Mouse (Mus musculus) NIH3T3 (cell line): Measurements from ENCODE around the gene Gramd2.

ENCODE experiments used
- DNase-seq: peaks from one replicate; pipeline ENCODE4 v3.0.0-alpha.2; 2012; ENCODE audit warnings: low read depth

Gene Gramd2

GRCm38 (mm10) chr9:59668473-59668872, 11.5 kb upstream of the Gramd2 start:
- no peak for DNase-seq

GRCm38 (mm10) chr9:59669172-59669571, 10.8 kb upstream of the Gramd2 start:
- peak; percentile 49 for DNase-seq

GRCm38 (mm10) chr9:59672195-59672894, 7.6 kb upstream of the Gramd2 start:
- DNase-seq: peak; percentile 47

DNA sequence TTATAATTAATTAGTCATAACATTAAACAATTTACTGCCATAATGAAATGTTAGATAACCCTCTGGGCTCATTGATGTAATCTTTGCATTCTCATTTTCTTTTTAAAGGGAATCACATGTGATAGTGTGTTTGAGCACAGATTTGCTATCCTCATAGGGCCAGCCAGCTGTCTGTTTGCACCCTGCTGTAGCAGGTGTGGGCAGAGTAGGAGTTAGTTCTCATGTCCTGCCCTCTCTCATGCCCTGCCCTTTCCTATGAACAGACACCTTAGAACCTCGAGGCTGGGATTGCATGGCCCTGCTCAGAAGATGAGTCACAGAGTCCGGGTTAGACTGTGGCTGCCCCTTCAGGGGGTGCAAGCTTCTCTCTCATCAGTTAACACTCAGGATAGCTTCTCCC, 6.5 kb upstream of the Gramd2 start:
- no peak for DNase-seq

DNA sequence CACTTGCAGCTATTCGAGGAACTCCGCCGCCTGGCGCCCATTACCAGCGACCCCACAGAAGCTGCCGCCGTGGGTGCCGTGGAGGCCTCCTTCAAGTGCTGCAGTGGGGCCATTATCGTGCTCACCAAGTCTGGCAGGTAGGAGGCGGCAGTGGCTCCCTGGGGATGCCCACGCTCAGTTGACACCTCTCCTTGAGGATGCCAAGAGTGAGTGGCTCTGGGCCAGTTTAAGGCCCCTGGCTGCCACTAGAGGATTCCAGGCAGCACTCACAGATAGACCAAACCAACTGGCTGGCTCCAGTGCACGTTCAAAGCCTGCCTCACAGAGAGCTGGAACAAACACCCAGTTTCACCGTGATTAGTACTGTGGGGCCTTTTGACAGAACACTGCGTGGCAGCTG, 4.3 kb upstream of the Gramd2 start:
- DNase-seq: no peak

- DNase-seq: peak; percentile 62
Observed at GRCm38 (mm10) chr9:59678313-59678712, 1.6 kb upstream of the Gramd2 start.

- DNase-seq: no peak
Observed at GRCm38 (mm10) chr9:59680534-59680875, 561 bp downstream of the Gramd2 start.

- no peak for DNase-seq
Observed at GRCm38 (mm10) chr9:59684020-59684419, 4.1 kb downstream of the Gramd2 start.

GRCm38 (mm10) chr9:59687416-59688046, 7.6 kb downstream of the Gramd2 start:
- peak; percentile 73 for DNase-seq

- DNase-seq: peak; percentile 98
Observed at GRCm38 (mm10) chr9:59691635-59692094, 11.7 kb downstream of the Gramd2 start.

DNA sequence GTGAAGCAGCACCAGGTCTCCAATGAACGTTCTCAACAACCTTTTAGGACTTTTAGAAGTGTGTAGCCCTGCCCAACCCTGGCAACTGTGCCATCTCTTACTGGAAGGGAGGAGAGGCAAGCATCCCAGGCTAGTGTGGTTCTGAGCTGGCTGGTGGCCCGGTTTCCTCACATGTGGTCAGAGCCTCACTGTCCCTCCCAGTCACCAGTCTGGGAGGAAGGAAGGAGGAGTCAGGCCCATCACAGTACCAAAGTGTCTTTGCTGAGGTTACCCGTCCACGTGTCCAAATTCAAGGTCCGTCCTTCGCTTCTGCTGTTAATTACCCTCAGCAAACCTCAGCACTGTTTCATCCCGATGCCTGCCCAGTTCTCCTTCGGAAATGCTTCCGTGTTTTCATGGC, 12.2 kb downstream of the Gramd2 start:
- peak; percentile 90 for DNase-seq

GRCm38 (mm10) chr9:59694571-59695450, 14.9 kb downstream of the Gramd2 start:
- DNase-seq: peak; percentile 53

DNA sequence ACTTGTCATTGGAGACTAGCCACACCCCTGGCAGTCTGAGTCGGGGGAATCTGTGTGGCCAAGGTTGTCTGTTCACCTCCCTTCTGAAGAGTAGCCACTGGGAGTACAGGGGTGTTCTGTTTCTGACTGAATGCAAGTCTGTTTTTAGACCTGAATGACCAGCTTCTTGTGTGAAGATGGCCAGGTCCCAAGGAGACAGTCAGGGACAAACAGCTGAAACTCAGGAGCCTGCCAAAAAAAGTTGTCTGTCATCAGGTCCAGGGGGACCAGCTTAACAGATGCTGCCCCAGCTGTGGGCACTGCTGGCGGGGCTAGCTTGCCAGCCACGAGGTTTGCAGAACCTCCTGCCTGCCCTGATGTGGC, 15.5 kb downstream of the Gramd2 start:
- no peak for DNase-seq

GRCm38 (mm10) chr9:59696381-59696780, 16.4 kb downstream of the Gramd2 start:
- no peak for DNase-seq

DNA sequence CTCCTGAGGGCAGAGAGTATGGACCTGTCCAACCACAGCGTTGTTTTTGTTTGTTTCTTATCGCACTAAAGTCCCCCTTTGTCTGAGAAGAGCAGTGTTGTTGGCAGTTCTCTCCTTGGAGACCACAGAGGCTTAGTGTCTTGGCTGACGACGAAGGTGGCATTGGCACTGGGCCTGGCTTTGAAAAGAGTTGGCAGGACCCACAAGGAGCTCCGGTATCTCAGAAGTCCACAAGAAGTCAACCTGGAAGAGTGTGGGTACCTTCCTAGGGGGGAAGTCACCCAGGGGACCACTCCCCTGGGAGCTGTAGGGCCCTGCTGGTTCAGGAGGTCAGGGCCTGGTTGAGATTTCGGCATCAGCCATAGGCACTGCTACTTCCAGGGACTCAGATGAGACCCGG, 21.1 kb downstream of the Gramd2 start:
- DNase-seq: no peak

GRCm38 (mm10) chr9:59703099-59703498, 23.2 kb downstream of the Gramd2 start:
- no peak for DNase-seq

- no peak for DNase-seq
Observed at GRCm38 (mm10) chr9:59706850-59707825, 27.2 kb downstream of the Gramd2 start.

DNA sequence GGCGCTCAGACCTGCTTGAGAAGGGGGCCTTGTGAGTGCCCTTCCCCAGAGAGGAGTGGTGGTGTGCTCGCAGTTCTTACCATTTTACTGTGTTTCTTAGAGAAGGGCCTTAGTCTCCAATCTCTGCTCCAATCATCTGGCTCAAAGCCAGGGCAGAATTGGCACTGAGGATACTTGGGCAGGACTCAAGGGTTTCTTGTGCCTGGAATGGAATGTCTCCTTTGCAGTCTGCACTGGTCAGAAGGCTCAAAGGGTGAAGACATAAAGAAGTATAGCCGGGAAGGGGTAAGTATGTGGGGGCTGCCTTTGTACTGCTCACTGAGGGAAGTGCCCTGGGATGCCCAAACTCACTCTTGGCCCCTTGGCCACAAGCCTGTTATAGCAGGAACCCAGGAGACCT, 29.3 kb downstream of the Gramd2 start:
- peak; percentile 71 for DNase-seq

GRCm38 (mm10) chr9:59716275-59716898, 36.4 kb downstream of the Gramd2 start:
- DNase-seq: no peak

- DNase-seq: no peak
Observed at GRCm38 (mm10) chr9:59718237-59718636, 38.3 kb downstream of the Gramd2 start.

DNA sequence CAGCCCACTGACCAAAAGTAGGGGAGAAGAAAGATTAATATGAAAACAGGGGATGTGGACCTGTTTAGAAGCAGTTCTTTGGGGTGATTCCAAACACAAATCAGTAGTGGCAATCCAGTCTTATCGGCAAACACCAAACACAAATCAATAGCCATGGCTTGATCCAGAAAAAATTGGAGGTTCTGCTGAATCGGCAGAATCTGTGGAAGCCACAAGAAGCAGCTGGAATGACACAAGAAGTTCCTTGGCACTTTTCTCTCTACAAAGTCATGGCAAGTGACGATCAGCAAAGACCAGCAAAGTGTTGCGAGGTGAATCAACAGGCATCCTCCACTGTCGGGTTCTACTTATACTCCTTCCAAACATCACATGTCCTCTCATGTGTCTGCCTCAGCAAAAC, 41.2 kb downstream of the Gramd2 start:
- DNase-seq: no peak
